Mouse (Mus musculus): ENCODE measurements around the gene Ralb. TPM values are rescaled to one million over a fixed set of nuclear protein-coding genes. Genes with fewer than 3 reads are reported as not detected.

Ralb gene
- polyA plus RNA-seq, 1 experiment from 2014 or later, result 96.8 TPM

DNA sequence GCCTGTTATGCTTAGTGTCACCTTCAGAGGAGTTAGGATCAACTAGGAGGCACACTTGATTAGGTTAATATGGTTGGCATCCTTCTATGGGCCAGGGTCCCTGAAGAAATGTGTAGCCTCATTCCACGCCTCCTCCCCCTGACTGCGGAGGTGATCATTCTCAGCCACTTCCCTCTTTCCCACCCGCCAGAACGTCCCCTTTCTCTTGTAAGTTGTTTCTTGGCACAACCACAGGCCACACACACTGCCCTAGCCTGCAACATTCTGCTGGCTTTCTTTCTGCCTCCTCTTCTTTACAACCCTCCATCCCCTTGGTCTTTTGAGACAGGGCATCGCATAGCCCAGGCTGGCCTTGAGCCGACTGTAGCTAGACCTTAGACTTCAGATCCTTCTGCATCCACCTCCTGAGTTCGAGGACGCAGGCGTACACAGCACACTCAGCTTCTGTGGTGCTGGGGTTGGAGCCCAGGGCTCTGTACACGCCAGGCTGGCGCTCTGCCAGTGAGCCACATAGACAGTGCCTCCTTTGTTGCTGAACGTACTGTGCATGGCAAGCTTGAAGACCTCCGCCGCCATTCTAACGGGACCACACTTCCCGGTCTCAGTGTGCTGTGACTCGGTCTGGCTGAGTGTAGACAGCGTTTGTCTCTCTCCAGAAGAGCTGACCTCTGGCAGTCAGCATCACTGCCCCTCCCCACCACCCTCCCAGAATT, 28.7 kb upstream of the Ralb start:
- H3K27ac ChIP-seq (replicated peaks; ENCODE audit: low read depth, low read length), result no peak overlapping the region
- H3K4me3 ChIP-seq (ENCODE audit: low read depth, low read length), result no peak overlapping the region
- H3K9me3 ChIP-seq (ENCODE audit: control insufficient read depth, low read length), result peaks cover 9% of the 10 kb centered on the region; the same call in 1 of the 2 replicates
- H3K36me3 ChIP-seq (ENCODE audit: control insufficient read depth, insufficient read depth, low read length), result peaks cover 12% of the 10 kb centered on the region
- no peak overlapping the region for H3K4me2 ChIP-seq (ENCODE audit: low read depth, low read length)
- no peaks in the 10 kb centered on the region for H3K4me1 ChIP-seq (ENCODE audit: control insufficient read depth, insufficient read depth, low read length)
- H3K9ac ChIP-seq (ENCODE audit: low read depth, low read length), result no peak overlapping the region
- DNase-seq (ENCODE audit: low spot score) (no peak), ATAC-seq (ENCODE audit: low read depth) (peak; percentile 56; the same call in 1 of the 2 replicates)
- no peaks in the 10 kb centered on the region for H3K27me3 ChIP-seq (replicated peaks; ENCODE audit: control insufficient read depth, insufficient read depth, low read length)
- 77% methylated on average over 18 of the region's 18 CpGs for WGBS

DNA sequence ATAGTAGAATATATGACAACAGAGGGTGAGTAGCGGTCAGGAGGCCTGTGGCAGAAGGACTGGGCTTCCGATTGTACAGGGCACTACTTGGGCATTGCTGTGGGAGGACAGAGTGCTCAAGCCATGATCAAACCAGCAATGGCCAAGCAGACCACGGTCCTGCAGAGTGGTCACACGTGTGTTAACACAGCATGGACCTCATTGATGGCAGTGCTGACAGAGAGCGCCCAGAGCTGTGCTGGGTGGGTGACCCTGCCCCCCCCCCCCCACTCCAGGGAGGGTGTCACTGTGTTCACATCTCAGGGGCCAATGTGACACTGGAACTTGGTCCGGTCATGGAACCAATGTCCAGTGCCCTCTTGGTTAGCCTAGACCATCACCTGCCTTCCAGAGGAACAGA, 27.6 kb upstream of the Ralb start:
- 92% methylated on average over 5 of the region's 6 CpGs for WGBS
- H3K9ac ChIP-seq (ENCODE audit: low read depth, low read length), result no peak overlapping the region
- no peak for ATAC-seq (ENCODE audit: low read depth)

DNA sequence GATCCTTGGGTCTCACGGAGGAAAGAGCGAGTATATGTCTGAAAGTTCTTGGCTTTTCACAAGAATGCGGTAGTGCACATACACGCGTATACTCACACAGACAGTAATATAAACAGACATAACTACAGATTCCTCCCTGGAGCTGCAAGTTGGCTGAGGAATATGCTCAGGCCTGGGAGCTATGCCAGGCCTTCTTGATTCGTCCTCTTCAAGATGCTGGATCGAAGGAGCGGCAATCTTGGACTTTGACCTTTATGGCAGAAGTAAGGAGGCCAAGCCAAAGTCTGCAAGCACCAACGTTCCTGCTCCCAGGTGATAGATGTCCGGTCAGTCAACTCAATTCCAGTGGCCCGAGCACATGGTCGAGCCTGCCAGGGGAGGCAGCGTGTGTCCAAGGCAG, 26.3 kb upstream of the Ralb start:
- Histone ChIP-seq H3K9me3 (ENCODE audit: control insufficient read depth, low read length) (peaks cover 19% of the 10 kb centered on the region), H3K4me2 (ENCODE audit: low read depth, low read length) (no peak overlapping the region), H3K27ac (replicated peaks; ENCODE audit: low read depth, low read length) (no peak overlapping the region), H3K9ac (ENCODE audit: low read depth, low read length) (no peak overlapping the region), H3K36me3 (ENCODE audit: control insufficient read depth, insufficient read depth, low read length) (peaks cover 27% of the 10 kb centered on the region), H3K4me3 (ENCODE audit: low read depth, low read length) (no peak overlapping the region), H3K27me3 (replicated peaks; ENCODE audit: control insufficient read depth, insufficient read depth, low read length) (no peaks in the 10 kb centered on the region), H3K4me1 (ENCODE audit: control insufficient read depth, insufficient read depth, low read length) (peaks cover 7% of the 10 kb centered on the region)
- ATAC-seq (ENCODE audit: low read depth) (no peak), DNase-seq (ENCODE audit: low spot score) (no peak)
- 89% methylated on average over 13 of the region's 13 CpGs for WGBS

More for the DNA sequence above, 27.6 kb upstream of the Ralb start:
- peaks cover 14% of the 10 kb centered on the region; the same call in 1 of the 2 replicates for H3K9me3 ChIP-seq (ENCODE audit: control insufficient read depth, low read length)
- H3K4me3 ChIP-seq (ENCODE audit: low read depth, low read length), result no peak overlapping the region
- no peak for DNase-seq (ENCODE audit: low spot score)
- H3K27ac ChIP-seq (replicated peaks; ENCODE audit: low read depth, low read length), result no peak overlapping the region
- peaks cover 23% of the 10 kb centered on the region for H3K36me3 ChIP-seq (ENCODE audit: control insufficient read depth, insufficient read depth, low read length)
- no peak overlapping the region for H3K4me2 ChIP-seq (ENCODE audit: low read depth, low read length)
- no peaks in the 10 kb centered on the region for H3K27me3 ChIP-seq (replicated peaks; ENCODE audit: control insufficient read depth, insufficient read depth, low read length)
- no peaks in the 10 kb centered on the region for H3K4me1 ChIP-seq (ENCODE audit: control insufficient read depth, insufficient read depth, low read length)

DNA sequence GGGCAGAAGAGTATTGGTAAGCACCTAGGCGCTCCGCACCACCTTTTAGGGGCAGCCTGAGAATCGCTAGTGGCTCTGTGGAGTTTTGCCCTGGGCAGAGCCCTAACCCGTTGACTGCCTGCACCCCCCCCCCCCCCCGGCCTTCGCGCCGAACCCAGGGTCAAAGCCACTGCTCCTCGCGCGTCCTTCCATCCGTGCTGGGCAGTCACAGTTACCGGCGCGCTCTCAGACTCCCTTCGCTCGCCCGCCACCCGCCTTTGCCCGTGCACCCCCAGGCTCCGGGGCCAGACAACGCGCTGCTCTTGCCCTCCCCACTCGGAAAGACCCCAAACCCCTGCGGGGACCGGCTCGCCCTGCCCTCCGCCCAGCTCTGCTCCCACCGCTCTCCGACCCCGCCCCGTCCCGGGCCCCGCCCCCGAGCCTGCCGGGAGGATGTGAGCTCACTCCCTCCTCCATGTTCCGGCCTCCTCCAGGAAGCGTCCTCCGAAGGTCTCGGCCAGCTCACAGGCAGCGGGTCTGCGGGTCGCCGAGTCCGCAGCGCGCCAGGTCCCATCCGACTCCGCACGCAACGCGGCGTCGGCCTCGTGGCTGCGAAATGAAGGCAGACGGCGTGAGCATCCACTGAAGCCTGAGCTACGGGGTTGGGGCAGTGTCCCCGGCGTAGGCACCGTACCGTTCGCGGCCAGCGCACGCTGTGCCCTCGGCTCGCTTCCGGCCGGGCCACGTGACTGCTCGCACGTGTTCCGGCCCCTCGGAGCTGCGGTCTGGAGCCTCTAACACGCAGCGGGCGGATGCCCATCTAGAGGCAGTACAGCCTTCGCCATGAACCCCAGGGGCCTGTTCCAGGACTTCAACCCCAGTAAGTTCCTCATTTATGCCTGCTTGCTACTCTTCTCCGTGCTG, 21.3 kb upstream of the Ralb start, which contains the start of gene Tmem185b:
Gene Tmem185b, plus strand, starts transcription at position 472 of the 903 bp plus-strand sequence.
- peak within 1 kb of the TSS; percentile 66 for H3K4me3 ChIP-seq (ENCODE audit: low read depth, low read length)
- peak within 1 kb of the TSS; percentile 82 for H3K27ac ChIP-seq (replicated peaks; ENCODE audit: low read depth, low read length)
- peaks cover 27% of the 10 kb centered on the region for H3K36me3 ChIP-seq (ENCODE audit: control insufficient read depth, insufficient read depth, low read length)
- peak within 1 kb of the TSS; percentile 77 for H3K9ac ChIP-seq (ENCODE audit: low read depth, low read length)
- 7% methylated on average over 13 of the region's 82 CpGs for WGBS
- DNase-seq (ENCODE audit: low spot score) (peak; percentile 93), ATAC-seq (ENCODE audit: low read depth) (peak; percentile 98)
- no peaks in the 10 kb centered on the region for H3K27me3 ChIP-seq (replicated peaks; ENCODE audit: control insufficient read depth, insufficient read depth, low read length)
- H3K4me1 ChIP-seq (ENCODE audit: control insufficient read depth, insufficient read depth, low read length), result peaks cover 15% of the 10 kb centered on the region
- peak within 1 kb of the TSS; percentile 90 for H3K4me2 ChIP-seq (ENCODE audit: low read depth, low read length)
- peaks cover 19% of the 10 kb centered on the region for H3K9me3 ChIP-seq (ENCODE audit: control insufficient read depth, low read length)

DNA sequence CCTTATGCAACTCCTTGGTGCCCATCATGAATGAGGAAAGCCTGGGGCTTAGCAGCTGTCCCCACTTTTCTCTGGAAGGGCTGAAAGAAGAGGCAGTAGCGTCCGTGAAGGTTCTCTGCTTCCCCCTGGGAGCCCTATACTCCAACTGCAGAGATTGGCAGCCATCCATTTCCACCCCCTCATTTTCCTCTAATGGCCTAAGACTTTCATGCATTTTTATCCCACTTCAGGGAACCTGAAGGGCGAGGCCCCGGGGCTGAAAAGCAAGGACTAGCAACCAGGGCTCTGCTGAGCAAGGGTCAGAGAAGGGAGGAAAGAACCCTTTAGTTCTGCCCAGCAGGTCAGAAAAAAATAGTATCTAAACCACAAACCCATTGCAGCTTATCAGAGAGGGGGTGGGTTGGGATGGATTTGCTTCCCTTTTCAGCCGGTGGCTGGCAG, 20.4 kb upstream of the Ralb start:
- H3K9me3 ChIP-seq (ENCODE audit: control insufficient read depth, low read length), result peaks cover 19% of the 10 kb centered on the region
- peak overlapping the region; percentile 66 for H3K4me3 ChIP-seq (ENCODE audit: low read depth, low read length)
- H3K27me3 ChIP-seq (replicated peaks; ENCODE audit: control insufficient read depth, insufficient read depth, low read length), result no peaks in the 10 kb centered on the region
- 8% methylated on average over 5 of the region's 5 CpGs for WGBS
- H3K36me3 ChIP-seq (ENCODE audit: control insufficient read depth, insufficient read depth, low read length), result peaks cover 27% of the 10 kb centered on the region
- H3K4me2 ChIP-seq (ENCODE audit: low read depth, low read length), result peak overlapping the region; percentile 90
- peak; percentile 77 for DNase-seq (ENCODE audit: low spot score)
- no peak for ATAC-seq (ENCODE audit: low read depth)
- peaks cover 15% of the 10 kb centered on the region for H3K4me1 ChIP-seq (ENCODE audit: control insufficient read depth, insufficient read depth, low read length)
- peak overlapping the region; percentile 82; the same call in 1 of the 2 replicates for H3K27ac ChIP-seq (replicated peaks; ENCODE audit: low read depth, low read length)
- H3K9ac ChIP-seq (ENCODE audit: low read depth, low read length), result peak overlapping the region; percentile 77; the same call in 1 of the 2 replicates

DNA sequence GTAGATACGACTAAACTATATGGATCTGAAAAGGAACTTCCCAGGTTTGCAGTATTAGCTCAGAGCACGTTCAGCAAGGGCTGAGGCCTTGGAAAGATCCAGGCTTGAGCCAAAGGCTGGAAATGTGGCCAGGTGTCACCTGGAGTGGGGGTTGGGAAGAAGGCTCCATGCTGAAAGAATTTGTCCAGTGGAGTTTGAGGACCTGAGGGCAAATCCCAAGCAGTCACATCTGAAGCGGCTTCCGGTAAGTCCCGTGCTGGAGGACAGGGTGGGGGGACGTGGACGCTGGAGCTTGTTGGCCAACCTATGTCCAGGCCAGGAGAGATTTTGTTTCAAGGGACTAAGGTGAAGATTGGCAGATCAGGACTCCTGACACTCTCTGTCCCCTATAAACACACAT, 19.2 kb upstream of the Ralb start:
- H3K27me3 ChIP-seq (replicated peaks; ENCODE audit: control insufficient read depth, insufficient read depth, low read length), result no peaks in the 10 kb centered on the region
- ATAC-seq (ENCODE audit: low read depth), result no peak

DNA sequence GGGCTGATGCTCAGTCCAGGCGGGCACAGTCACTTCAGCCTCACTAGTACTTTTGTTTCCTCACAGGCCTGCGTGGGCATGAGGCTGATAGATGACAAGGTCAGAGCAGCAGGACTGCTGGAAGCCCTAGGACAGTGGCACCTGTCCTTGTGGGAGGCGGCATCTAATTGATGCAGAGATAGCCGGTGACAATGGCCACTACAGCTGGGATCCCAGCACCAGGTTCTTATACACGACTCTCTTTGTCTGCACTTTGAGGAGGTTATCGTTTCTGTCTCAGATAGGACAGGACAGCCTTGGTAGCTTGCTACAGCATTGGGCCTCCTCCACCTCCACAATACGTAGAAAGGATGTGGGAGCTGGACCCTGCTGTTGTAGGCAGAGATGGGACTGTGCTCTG, 18.8 kb upstream of the Ralb start:
- Histone ChIP-seq H3K9ac (ENCODE audit: low read depth, low read length) (no peak overlapping the region), H3K36me3 (ENCODE audit: control insufficient read depth, insufficient read depth, low read length) (peaks cover 16% of the 10 kb centered on the region), H3K4me1 (ENCODE audit: control insufficient read depth, insufficient read depth, low read length) (peaks cover 15% of the 10 kb centered on the region), H3K4me2 (ENCODE audit: low read depth, low read length) (no peak overlapping the region), H3K27me3 (replicated peaks; ENCODE audit: control insufficient read depth, insufficient read depth, low read length) (no peaks in the 10 kb centered on the region), H3K9me3 (ENCODE audit: control insufficient read depth, low read length) (peaks cover 11% of the 10 kb centered on the region), H3K4me3 (ENCODE audit: low read depth, low read length) (no peak overlapping the region), H3K27ac (replicated peaks; ENCODE audit: low read depth, low read length) (no peak overlapping the region)
- no peak for DNase-seq (ENCODE audit: low spot score)
- WGBS, result 89% methylated on average over 6 of the region's 7 CpGs
- ATAC-seq (ENCODE audit: low read depth), result no peak

More for the DNA sequence above, 19.2 kb upstream of the Ralb start:
- Histone ChIP-seq H3K9me3 (ENCODE audit: control insufficient read depth, low read length) (peaks cover 15% of the 10 kb centered on the region), H3K9ac (ENCODE audit: low read depth, low read length) (no peak overlapping the region), H3K36me3 (ENCODE audit: control insufficient read depth, insufficient read depth, low read length) (peaks cover 21% of the 10 kb centered on the region), H3K4me2 (ENCODE audit: low read depth, low read length) (no peak overlapping the region), H3K27ac (replicated peaks; ENCODE audit: low read depth, low read length) (no peak overlapping the region), H3K4me1 (ENCODE audit: control insufficient read depth, insufficient read depth, low read length) (peaks cover 15% of the 10 kb centered on the region), H3K4me3 (ENCODE audit: low read depth, low read length) (no peak overlapping the region)
- no peak for DNase-seq (ENCODE audit: low spot score)
- WGBS, result 91% methylated on average over 7 of the region's 7 CpGs

DNA sequence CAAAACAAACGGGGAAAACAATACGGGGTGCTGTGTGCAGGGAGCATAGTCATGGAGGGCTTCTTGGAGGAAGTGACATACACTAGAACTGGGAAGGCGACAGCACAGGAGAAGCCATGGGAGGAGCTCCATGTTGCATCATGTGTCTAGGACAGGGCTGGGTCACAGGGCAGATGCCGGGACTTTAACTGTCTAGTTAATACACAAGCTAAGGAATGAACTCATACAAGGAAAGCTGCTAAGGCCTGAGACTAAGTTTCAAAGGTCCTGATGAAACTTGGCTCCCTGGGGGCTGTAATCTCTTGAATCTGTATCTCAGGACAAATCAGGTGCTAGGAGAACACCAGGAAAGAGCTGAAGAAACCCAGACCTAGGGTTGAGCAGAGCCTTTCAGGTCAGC, 18.1 kb upstream of the Ralb start:
- no peak for DNase-seq (ENCODE audit: low spot score)
- no peak for ATAC-seq (ENCODE audit: low read depth)
- Histone ChIP-seq H3K9me3 (ENCODE audit: control insufficient read depth, low read length) (peaks cover 8% of the 10 kb centered on the region), H3K4me3 (ENCODE audit: low read depth, low read length) (no peak overlapping the region), H3K27ac (replicated peaks; ENCODE audit: low read depth, low read length) (no peak overlapping the region), H3K9ac (ENCODE audit: low read depth, low read length) (no peak overlapping the region), H3K27me3 (replicated peaks; ENCODE audit: control insufficient read depth, insufficient read depth, low read length) (no peaks in the 10 kb centered on the region), H3K36me3 (ENCODE audit: control insufficient read depth, insufficient read depth, low read length) (peaks cover 10% of the 10 kb centered on the region), H3K4me2 (ENCODE audit: low read depth, low read length) (no peak overlapping the region), H3K4me1 (ENCODE audit: control insufficient read depth, insufficient read depth, low read length) (peaks cover 15% of the 10 kb centered on the region)
- 80% methylated on average over 4 of the region's 4 CpGs for WGBS

All from embryonic facial prominence, embryonic 14.5 days (tissue).